Mouse (Mus musculus): ENCODE measurements around the gene Slc7a10.

Slc7a10 gene

GRCm38 (mm10) chr7:35185889-35186569, at the start of gene Slc7a10:
Slc7a10 (plus strand) TSS chr7:35186385.
- no peak for DNase-seq (ENCODE audit: low spot score)

- no peak for DNase-seq (ENCODE audit: low spot score)
Measured at GRCm38 (mm10) chr7:35137524-35137923, 48.7 kb upstream of the Slc7a10 start.

GRCm38 (mm10) chr7:35138481-35138880, 47.7 kb upstream of the Slc7a10 start:
- no peak for DNase-seq (ENCODE audit: low spot score)

GRCm38 (mm10) chr7:35139880-35140279, 46.3 kb upstream of the Slc7a10 start:
- no peak for DNase-seq (ENCODE audit: low spot score)

GRCm38 (mm10) chr7:35141519-35141918, 44.7 kb upstream of the Slc7a10 start:
- peak; percentile 38 for DNase-seq (ENCODE audit: low spot score)

- no peak for DNase-seq (ENCODE audit: low spot score)
Measured at GRCm38 (mm10) chr7:35142522-35142921, 43.7 kb upstream of the Slc7a10 start.

- DNase-seq (ENCODE audit: low spot score) = no peak
Measured at GRCm38 (mm10) chr7:35143864-35144618, 42.1 kb upstream of the Slc7a10 start.

- no peak for DNase-seq (ENCODE audit: low spot score)
Measured at GRCm38 (mm10) chr7:35145068-35145467, 41.1 kb upstream of the Slc7a10 start.

- no peak for DNase-seq (ENCODE audit: low spot score)
Measured at GRCm38 (mm10) chr7:35146269-35146668, 39.9 kb upstream of the Slc7a10 start.

GRCm38 (mm10) chr7:35149616-35150433, 36.4 kb upstream of the Slc7a10 start:
- no peak for DNase-seq (ENCODE audit: low spot score)

GRCm38 (mm10) chr7:35150860-35151259, 35.3 kb upstream of the Slc7a10 start:
- no peak for DNase-seq (ENCODE audit: low spot score)

- DNase-seq (ENCODE audit: low spot score) = no peak
Measured at GRCm38 (mm10) chr7:35154449-35154848, 31.7 kb upstream of the Slc7a10 start.

- DNase-seq (ENCODE audit: low spot score) = no peak
Measured at GRCm38 (mm10) chr7:35156561-35157477, 29.4 kb upstream of the Slc7a10 start.

GRCm38 (mm10) chr7:35157512-35157911, 28.7 kb upstream of the Slc7a10 start:
- DNase-seq (ENCODE audit: low spot score) = no peak

GRCm38 (mm10) chr7:35162443-35162842, 23.7 kb upstream of the Slc7a10 start:
- no peak for DNase-seq (ENCODE audit: low spot score)

GRCm38 (mm10) chr7:35163600-35163999, 22.6 kb upstream of the Slc7a10 start:
- no peak for DNase-seq (ENCODE audit: low spot score)

- no peak for DNase-seq (ENCODE audit: low spot score)
Measured at GRCm38 (mm10) chr7:35164131-35164530, 22.1 kb upstream of the Slc7a10 start.

GRCm38 (mm10) chr7:35166988-35167387, 19.2 kb upstream of the Slc7a10 start:
- DNase-seq (ENCODE audit: low spot score) = no peak

- DNase-seq (ENCODE audit: low spot score) = no peak
Measured at GRCm38 (mm10) chr7:35167925-35168324, 18.3 kb upstream of the Slc7a10 start.

- DNase-seq (ENCODE audit: low spot score) = peak; percentile 84
Measured at GRCm38 (mm10) chr7:35169341-35169740, 16.8 kb upstream of the Slc7a10 start.

GRCm38 (mm10) chr7:35171867-35172382, 14.3 kb upstream of the Slc7a10 start:
- DNase-seq (ENCODE audit: low spot score) = peak; percentile 65
